Mouse (Mus musculus): ENCODE measurements around the gene Armcx4. TPM values are rescaled to one million over a fixed set of nuclear protein-coding genes. Genes with fewer than 3 reads are reported as not detected.

Armcx4 gene
- polyA plus RNA-seq, 1 experiment, result 4.1 TPM

GRCm38 (mm10) chrX:134739160-134739559, 52.8 kb downstream of the Armcx4 start:
- no peak for DNase-seq
- WGBS, result 68% methylated on average over 4 of the region's 4 CpGs
- TF ChIP-seq CTCF (IDR thresholded peaks at IDR 0.05; ENCODE audit: insufficient read depth, low read length) (no peak), POLR2A (IDR thresholded peaks at IDR 0.05; ENCODE audit: borderline replicate concordance, extremely low read depth, low read depth, low read length) (no peak)

GRCm38 (mm10) chrX:134741862-134742261, 55.5 kb downstream of the Armcx4 start:
- no peak for TF ChIP-seq POLR2A (IDR thresholded peaks at IDR 0.05; ENCODE audit: borderline replicate concordance, extremely low read depth, low read depth, low read length)
- TF ChIP-seq CTCF (IDR thresholded peaks at IDR 0.05; ENCODE audit: insufficient read depth, low read length), result no peak
- H3K4me1 ChIP-seq (ENCODE audit: control insufficient read depth, insufficient read depth, low read length), result no peaks in the 10 kb centered on the region
- no peak overlapping the region for H3K4me3 ChIP-seq (replicated peaks; ENCODE audit: extremely low read depth, low read depth, low read length)
- no peak for DNase-seq
- 55% methylated on average over 5 of the region's 5 CpGs for WGBS

More at GRCm38 (mm10) chrX:134739160-134739559, 52.8 kb downstream of the Armcx4 start:
- no peaks in the 10 kb centered on the region for H3K4me1 ChIP-seq (ENCODE audit: control insufficient read depth, insufficient read depth, low read length)
- no peak overlapping the region for H3K4me3 ChIP-seq (replicated peaks; ENCODE audit: extremely low read depth, low read depth, low read length)

Other genes starting within 250 kb of the Armcx4 start
- gene Taf7l, start 210.0 kb upstream of the Armcx4 start, polyA plus RNA-seq (2012; rRNA removed), result not detected in 2 replicates
- 0.33 and 0.98 TPM in 2 replicates for gene Timm8a1, start 144.7 kb upstream of the Armcx4 start, polyA plus RNA-seq (2012; rRNA removed)
- 1.6 and 3.3 TPM in 2 replicates for gene Btk, start 102.9 kb upstream of the Armcx4 start, polyA plus RNA-seq (2012; rRNA removed)
- 73.7 and 105 TPM in 2 replicates for gene Rpl36a, start 100.9 kb upstream of the Armcx4 start, polyA plus RNA-seq (2012; rRNA removed)
- gene Gla, start 85.4 kb upstream of the Armcx4 start, polyA plus RNA-seq (2012; rRNA removed), result 1.5 and 2.6 TPM in 2 replicates
- 9.8 and 23.7 TPM in 2 replicates for gene Hnrnph2, start 85.3 kb upstream of the Armcx4 start, polyA plus RNA-seq (2012; rRNA removed)
- 3.8 and 8.0 TPM in 2 replicates for gene Armcx1, start 31.4 kb downstream of the Armcx4 start, polyA plus RNA-seq (2012; rRNA removed)
- gene Armcx6, start 64.9 kb downstream of the Armcx4 start, polyA plus RNA-seq (2012; rRNA removed), result 1.4 and 2.7 TPM in 2 replicates
- gene Armcx3, start 70.1 kb downstream of the Armcx4 start, polyA plus RNA-seq (2012; rRNA removed), result 5.1 and 10.6 TPM in 2 replicates
- gene Armcx2, start 122.7 kb downstream of the Armcx4 start, polyA plus RNA-seq (2012; rRNA removed), result 16.1 and 19.1 TPM in 2 replicates